Mouse (Mus musculus): ENCODE data around the gene Bahcc1.

Bahcc1 gene

GRCm38 (mm10) chr11:120298441-120299141, 65.8 kb downstream of the Bahcc1 start:
- no peak for DNase-seq (ENCODE audit: low spot score)

GRCm38 (mm10) chr11:120299484-120299883, 66.7 kb downstream of the Bahcc1 start:
- DNase-seq (ENCODE audit: low spot score) = no peak

GRCm38 (mm10) chr11:120303119-120303518, 70.4 kb downstream of the Bahcc1 start:
- no peak for DNase-seq (ENCODE audit: low spot score)

- DNase-seq (ENCODE audit: low spot score) = no peak
Measured at GRCm38 (mm10) chr11:120303559-120304349, 71.0 kb downstream of the Bahcc1 start.

- no peak for DNase-seq (ENCODE audit: low spot score)
Measured at GRCm38 (mm10) chr11:120304350-120304694, 71.6 kb downstream of the Bahcc1 start.

GRCm38 (mm10) chr11:120304886-120305534, 72.3 kb downstream of the Bahcc1 start:
- peak; percentile 58 for DNase-seq (ENCODE audit: low spot score)

- DNase-seq (ENCODE audit: low spot score) = no peak
Measured at GRCm38 (mm10) chr11:120305535-120306365, 73.0 kb downstream of the Bahcc1 start.

GRCm38 (mm10) chr11:120306366-120307131, 73.8 kb downstream of the Bahcc1 start:
- DNase-seq (ENCODE audit: low spot score) = no peak

- DNase-seq (ENCODE audit: low spot score) = no peak
Measured at GRCm38 (mm10) chr11:120307132-120307413, 74.3 kb downstream of the Bahcc1 start.

GRCm38 (mm10) chr11:120307566-120308430, 75.1 kb downstream of the Bahcc1 start:
- peak; percentile 96 for DNase-seq (ENCODE audit: low spot score)

- no peak for DNase-seq (ENCODE audit: low spot score)
Measured at GRCm38 (mm10) chr11:120308441-120309320, 75.9 kb downstream of the Bahcc1 start.

- DNase-seq (ENCODE audit: low spot score) = peak; percentile 85
Measured at GRCm38 (mm10) chr11:120310813-120311312, 78.1 kb downstream of the Bahcc1 start.

GRCm38 (mm10) chr11:120311561-120311960, 78.8 kb downstream of the Bahcc1 start:
- no peak for DNase-seq (ENCODE audit: low spot score)

- DNase-seq (ENCODE audit: low spot score) = no peak
Measured at GRCm38 (mm10) chr11:120312069-120312468, 79.3 kb downstream of the Bahcc1 start.

- no peak for DNase-seq (ENCODE audit: low spot score)
Measured at GRCm38 (mm10) chr11:120313906-120314685, 81.3 kb downstream of the Bahcc1 start.

GRCm38 (mm10) chr11:120314721-120315415, 82.1 kb downstream of the Bahcc1 start:
- no peak for DNase-seq (ENCODE audit: low spot score)

GRCm38 (mm10) chr11:120315416-120315761, 82.6 kb downstream of the Bahcc1 start:
- no peak for DNase-seq (ENCODE audit: low spot score)

Measured in ovary, postnatal 14 days (tissue).